Mouse (Mus musculus) bone marrow macrophage, adult 2 months (primary cell): Measurements from ENCODE around the gene Nck1. TPM values are rescaled to one million over a fixed set of nuclear protein-coding genes. Genes with fewer than 3 reads are reported as not detected.

ENCODE experiments used
- H3K27ac ChIP-seq: 2 replicates; pipeline ENCODE4 v1.5.1; 2012; ENCODE audit warnings: low read depth, low read length; ENCODE audit not compliant: insufficient read depth
- H3K4me1 ChIP-seq: 2 replicates; pipeline ENCODE4 v1.6.1; 2012; ENCODE audit warnings: low read length; ENCODE audit not compliant: control insufficient read depth, insufficient read depth
- H3K4me3 ChIP-seq: 2 replicates; pipeline ENCODE4 v1.5.1; 2012; ENCODE audit warnings: mild to moderate bottlenecking, low read length, moderate library complexity; ENCODE audit not compliant: insufficient read depth
- CTCF ChIP-seq: IDR thresholded peaks from 2 replicates; pipeline ENCODE4 v1.5.1; 2012; ENCODE audit warnings: low read depth, mild to moderate bottlenecking, low read length, moderate library complexity
- POLR2A ChIP-seq: IDR thresholded peaks from 2 replicates; pipeline ENCODE4 v1.6.1; 2012; ENCODE audit warnings: mild to moderate bottlenecking, low read depth, low read length, borderline replicate concordance
- polyA plus RNA-seq: library from polyadenylated mRNA; stranded (reverse); fragments of >200 nt; gene quantifications from 2 replicates; pipeline ENCODE4 v1.2.4, GENCODE M21; 2012; ENCODE audit not compliant: missing spikeins, insufficient read depth, insufficient read length

Nck1 gene
- polyA plus RNA-seq, 1 experiment = 52.9 TPM

DNA sequence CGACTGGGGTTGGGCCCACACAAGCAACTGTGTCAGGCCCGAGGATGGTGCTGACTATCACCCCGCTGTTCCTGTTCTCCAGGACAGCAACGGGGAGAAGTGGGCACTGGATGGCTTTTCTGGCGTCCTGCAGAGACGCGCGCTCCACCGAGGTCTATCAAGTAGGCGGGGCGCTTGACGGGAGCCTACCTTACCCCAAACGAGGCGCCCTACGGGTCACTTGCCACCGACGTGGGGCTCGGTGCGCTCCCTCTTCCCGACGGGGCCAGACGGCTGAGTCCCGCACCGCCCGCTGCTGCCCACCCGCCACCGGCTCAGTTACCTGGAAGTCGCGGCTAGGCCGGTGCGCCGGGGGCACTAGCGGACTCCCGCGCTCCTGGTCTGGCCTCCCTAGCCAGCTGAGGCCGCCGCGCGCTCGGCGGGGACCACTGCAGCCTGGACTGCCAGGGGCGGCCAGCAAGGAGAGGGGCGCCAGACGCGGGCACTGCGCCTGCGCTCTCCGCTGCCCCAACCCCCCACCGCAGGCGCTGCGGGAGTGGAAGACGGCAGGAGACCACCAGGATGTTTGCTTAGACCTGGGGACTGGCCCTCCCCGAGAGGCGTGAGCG, 24.8 kb upstream of the Nck1 start, which contains the start of gene Slc35g2:
Gene Slc35g2, minus strand, starts transcription at position 465 of the 608 bp plus-strand sequence.
- TF ChIP-seq POLR2A (no peak), CTCF (no peak)
- H3K4me3 ChIP-seq = peak within 1 kb of the TSS; percentile 63
- peaks cover 4% of the 10 kb centered on the region; the same call in 1 of the 2 replicates for H3K4me1 ChIP-seq
- H3K27ac ChIP-seq = no peak within 1 kb of the TSS

DNA sequence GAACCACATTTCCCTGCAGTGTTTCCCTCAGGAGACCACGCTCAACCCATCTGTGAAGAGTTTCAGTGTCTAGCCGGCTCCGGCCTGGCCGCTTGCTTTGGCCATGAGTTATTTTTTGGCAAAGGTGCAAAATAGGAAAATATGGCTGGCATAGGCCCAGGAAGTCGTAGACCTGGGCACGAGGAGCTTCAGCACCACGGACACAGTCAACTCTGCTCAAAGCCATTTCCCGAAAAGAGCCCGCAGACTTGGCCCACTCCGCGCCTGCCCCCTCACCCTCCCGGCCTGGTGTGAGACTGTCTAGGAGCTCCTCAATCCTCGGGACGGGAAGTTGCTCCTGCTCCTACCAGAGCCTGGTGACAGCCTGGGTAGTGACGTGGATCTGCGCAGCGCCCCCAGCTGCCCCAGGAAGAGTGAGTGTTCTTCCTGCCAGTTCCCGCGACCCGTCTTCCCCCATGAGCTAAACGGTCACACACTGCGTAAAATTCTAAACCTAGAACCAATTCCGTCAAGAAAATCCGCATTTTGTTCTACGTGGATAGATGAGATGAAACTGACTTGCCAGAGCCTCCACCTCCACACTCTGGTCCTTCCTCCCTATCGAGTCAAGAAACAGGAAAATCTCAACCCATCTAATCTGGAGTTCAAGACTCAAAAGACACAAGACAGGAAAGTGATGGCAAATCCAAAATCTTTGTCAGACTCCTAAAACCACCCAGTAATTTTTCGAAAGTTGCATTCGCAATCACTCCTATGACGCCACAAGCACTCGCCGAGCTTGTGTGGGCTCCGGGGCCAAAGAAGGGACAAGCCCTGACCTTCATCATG, 24.1 kb upstream of the Nck1 start:
- peaks cover 4% of the 10 kb centered on the region; the same call in 1 of the 2 replicates for H3K4me1 ChIP-seq
- peak overlapping the region; percentile 63 for H3K4me3 ChIP-seq
- no peak overlapping the region for H3K27ac ChIP-seq
- no peak for TF ChIP-seq POLR2A
- no peak for TF ChIP-seq CTCF

DNA sequence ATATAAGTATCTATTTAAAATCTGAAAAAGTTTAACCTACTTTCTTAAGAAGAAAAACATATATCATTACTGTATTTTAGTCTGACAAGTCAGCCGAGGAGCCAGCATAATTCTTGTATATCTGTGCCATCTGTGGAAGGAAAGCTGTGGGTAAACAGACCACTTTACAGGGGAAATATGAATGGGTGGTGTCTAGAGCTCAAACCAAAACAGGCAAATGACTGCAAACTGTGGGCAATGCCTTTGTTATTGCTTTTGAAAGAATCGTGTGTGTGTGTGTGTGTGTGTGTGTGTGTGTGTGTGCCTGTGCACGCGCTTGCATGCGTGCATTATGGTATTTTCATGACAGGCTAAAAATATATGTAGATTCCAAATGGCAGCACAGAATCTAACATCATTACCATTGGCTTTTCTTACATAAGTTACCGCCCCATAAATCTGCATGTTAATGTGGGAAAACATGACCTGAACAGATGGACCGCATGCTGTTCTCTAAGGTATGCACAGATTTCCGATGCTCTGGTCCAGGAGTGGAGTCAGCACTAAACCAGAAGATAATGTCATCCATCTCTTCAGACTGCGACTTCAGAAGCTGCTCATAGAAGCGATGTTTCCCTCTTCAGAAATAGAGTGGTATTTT, 14.4 kb upstream of the Nck1 start:
- no peak for TF ChIP-seq CTCF
- no peak for TF ChIP-seq POLR2A
- Histone ChIP-seq H3K27ac (no peak overlapping the region), H3K4me1 (0 out of 2 replicates have a peak, but pooled peaks cover 4% of the 10 kb centered on the region), H3K4me3 (no peak overlapping the region)

DNA sequence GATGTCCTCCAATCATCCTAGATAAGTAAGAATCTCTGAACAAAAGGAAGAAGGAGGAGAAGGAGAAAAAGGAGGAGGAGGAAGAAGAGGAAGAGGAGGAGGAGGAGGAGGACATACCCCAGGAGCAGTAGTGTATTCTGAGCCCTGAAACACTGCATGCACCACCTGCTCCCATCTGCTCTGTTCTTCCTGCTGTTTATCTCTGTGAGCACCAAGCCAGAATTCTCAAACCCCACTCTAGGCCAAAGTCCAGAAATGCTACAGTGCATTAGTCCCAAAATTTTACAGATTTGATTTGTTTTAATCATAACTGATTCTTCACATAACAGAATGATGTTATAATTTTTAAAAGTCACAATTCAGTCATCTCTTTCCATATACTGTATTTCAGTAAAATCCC, 13.1 kb upstream of the Nck1 start:
- Histone ChIP-seq H3K4me1 (0 out of 2 replicates have a peak, but pooled peaks cover 4% of the 10 kb centered on the region), H3K4me3 (no peak overlapping the region), H3K27ac (no peak overlapping the region)
- TF ChIP-seq CTCF = no peak
- TF ChIP-seq POLR2A = no peak

DNA sequence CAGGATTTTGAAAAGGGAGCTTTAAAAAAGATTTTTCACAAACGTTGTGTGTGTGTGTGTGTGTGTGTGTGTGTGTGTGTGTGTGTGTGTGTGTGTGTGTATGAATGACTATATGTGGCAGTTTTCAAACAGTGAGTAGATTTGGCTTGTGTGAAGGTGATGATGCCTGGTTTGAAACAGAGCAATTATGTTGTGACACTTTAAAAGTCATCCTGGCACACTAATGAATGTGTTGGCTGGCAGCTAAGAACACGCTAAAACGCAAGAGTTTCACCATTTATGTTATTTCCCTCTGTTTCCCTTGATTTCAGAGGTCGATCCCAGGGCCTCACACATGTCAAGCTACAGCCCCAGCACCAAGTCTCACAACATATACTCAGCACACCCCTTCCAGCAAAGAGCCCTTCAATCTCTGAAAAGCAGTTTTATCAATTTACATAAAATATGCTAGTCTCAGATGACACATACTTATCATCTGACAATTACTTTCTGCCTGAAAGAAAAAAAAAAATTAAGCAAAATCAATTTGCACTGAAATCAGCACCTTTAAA, 12.2 kb upstream of the Nck1 start:
- no peak for TF ChIP-seq POLR2A
- TF ChIP-seq CTCF = no peak
- Histone ChIP-seq H3K4me1 (0 out of 2 replicates have a peak, but pooled peaks cover 4% of the 10 kb centered on the region), H3K27ac (no peak overlapping the region), H3K4me3 (no peak overlapping the region)

DNA sequence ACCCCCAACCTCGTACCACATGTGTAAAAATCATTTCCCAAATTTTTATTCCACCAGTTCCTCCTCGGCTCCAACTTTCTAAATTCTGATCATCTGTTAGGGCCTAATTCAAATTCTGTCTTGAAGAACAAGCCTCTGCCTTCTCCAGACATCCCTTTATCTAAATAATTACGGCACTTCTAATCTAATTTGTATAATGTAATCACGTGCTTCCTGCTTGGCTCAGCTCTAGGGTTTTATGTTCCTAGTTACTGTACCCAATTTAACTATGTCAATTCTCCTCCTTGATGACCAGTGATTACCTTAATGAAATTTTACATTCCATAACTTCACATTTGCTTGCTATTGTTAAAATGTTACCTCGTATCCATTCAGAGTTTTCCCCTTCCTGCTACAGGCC, 9.8 kb upstream of the Nck1 start:
- no peaks in the 10 kb centered on the region for H3K4me1 ChIP-seq
- TF ChIP-seq CTCF = no peak
- TF ChIP-seq POLR2A = no peak
- H3K4me3 ChIP-seq = no peak overlapping the region
- H3K27ac ChIP-seq = no peak overlapping the region

DNA sequence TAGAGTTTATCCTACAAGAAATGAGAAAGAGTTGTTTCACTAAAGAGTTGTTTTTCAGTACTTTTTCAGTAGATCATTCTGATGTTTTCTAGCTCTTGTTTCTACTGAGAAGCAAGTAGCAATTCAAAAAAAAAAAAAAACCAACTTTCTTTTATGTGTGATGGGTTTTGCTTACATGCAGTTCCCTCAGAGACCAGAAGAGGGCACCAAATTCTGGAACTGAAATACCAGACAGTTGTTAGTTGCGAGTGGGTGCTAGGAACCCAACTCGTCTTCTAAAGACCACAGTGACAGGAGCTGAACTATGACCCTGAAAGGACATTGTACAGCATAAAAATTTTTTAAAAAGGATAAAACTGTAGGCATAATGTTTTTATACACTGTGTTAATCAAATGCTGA, 2.4 kb upstream of the Nck1 start:
- no peak overlapping the region for H3K4me3 ChIP-seq
- no peak overlapping the region for H3K27ac ChIP-seq
- TF ChIP-seq CTCF (no peak), POLR2A (no peak)
- peaks cover 7% of the 10 kb centered on the region for H3K4me1 ChIP-seq

DNA sequence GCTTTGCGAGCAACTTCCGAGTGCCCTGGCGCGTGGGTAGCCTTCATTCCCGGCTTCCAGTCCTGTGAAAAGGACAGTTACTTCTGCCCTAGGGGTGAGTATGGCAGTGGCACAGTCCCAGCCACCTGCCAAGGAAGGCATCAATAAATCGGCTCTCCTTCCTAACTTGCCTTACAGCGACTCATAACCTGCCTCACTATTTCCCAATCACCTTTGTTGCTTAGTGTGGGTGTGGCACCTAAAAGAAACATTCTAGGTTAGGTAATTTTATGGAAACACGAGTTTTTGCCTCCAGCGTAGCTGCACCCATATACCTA, 618 bp upstream of the Nck1 start:
- TF ChIP-seq POLR2A (no peak), CTCF (no peak)
- Histone ChIP-seq H3K27ac (peak overlapping the region; percentile 52), H3K4me3 (peak overlapping the region; percentile 82), H3K4me1 (peaks cover 7% of the 10 kb centered on the region)

DNA sequence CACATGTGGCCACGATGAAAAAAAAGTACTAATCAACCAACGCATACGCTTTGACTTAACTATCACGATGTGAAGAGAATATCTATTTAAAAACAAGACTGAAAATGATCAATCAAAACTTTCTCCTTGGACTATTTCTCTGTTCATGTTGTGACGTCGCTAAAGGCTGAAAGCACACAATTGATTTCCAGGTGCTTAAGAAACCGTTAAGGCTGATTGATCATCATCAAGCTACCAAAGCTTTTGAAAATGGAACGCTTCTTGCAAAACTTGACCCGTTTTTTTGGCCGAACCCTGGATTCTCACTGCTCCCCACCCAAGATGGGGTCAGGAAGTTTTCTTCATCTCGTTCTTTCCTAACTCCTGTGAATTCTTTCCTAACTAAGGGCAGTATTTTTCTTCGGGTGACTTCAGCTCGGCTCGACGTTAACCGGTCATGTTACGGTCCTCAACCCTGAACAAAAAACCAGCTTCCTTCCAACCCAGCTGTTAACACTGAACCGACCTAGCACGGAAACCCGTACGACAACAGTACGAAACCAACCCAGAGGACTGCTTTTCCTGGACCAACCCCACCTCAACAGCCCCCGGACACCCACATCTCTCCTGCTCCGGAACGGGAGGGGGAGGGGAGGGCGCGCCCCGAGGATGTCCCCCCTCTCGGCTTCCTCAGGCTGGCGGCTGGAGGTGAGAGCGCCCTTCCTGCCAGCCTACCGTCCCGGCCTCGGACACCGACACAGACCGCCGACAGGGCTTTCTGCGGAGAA, 803 bp downstream of the Nck1 start:
- Histone ChIP-seq H3K4me3 (peak overlapping the region; percentile 82), H3K4me1 (peaks cover 9% of the 10 kb centered on the region), H3K27ac (no peak overlapping the region)
- TF ChIP-seq CTCF = no peak
- TF ChIP-seq POLR2A = no peak
